Mouse (Mus musculus): ENCODE measurements around the gene Prkch. TPM values are rescaled to one million over a fixed set of nuclear protein-coding genes. Genes with fewer than 3 reads are reported as not detected.

Gene Prkch
- polyA plus RNA-seq, 1 experiment from 2014 or later = 22.3 TPM

GRCm38 (mm10) chr12:73786909-73787308, 202.3 kb downstream of the Prkch start:
- H3K4me2 ChIP-seq (replicated peaks; ENCODE audit: low read depth) = no peak overlapping the region
- H3K27me3 ChIP-seq (ENCODE audit: control insufficient read depth, insufficient read depth, low read length) = no peaks in the 10 kb centered on the region
- TF ChIP-seq CTCF (IDR thresholded peaks at IDR 0.05; ENCODE audit: low read depth) (no peak), EP300 (optimal IDR thresholded peaks at IDR 0.05) (no peak)
- 56% methylated on average over 8 of the region's 8 CpGs for whole genome bisulfite sequencing
- no peak overlapping the region for H3K9ac ChIP-seq (ENCODE audit: low read length)
- H3K9me3 ChIP-seq (ENCODE audit: control insufficient read depth, low read length) = no peaks in the 10 kb centered on the region
- DNase-seq (ENCODE audit: low spot score) = peak; percentile 45
- H3K4me1 ChIP-seq (replicated peaks; ENCODE audit: control insufficient read depth, insufficient read depth) = no peaks in the 10 kb centered on the region
- ATAC-seq (ENCODE audit: low FRiP score, low TSS enrichment) = peak; percentile 58; the same call in 1 of the 2 replicates
- no peak overlapping the region for H3K27ac ChIP-seq (replicated peaks)
- no peaks in the 10 kb centered on the region for H3K36me3 ChIP-seq (ENCODE audit: control insufficient read depth, insufficient read depth, low read length)
- H3K4me3 ChIP-seq (ENCODE audit: low read depth, low read length) = no peak overlapping the region

GRCm38 (mm10) chr12:73788850-73789249, 204.3 kb downstream of the Prkch start:
- TF ChIP-seq EP300 (optimal IDR thresholded peaks at IDR 0.05) (no peak), CTCF (IDR thresholded peaks at IDR 0.05; ENCODE audit: low read depth) (no peak)
- Histone ChIP-seq H3K27ac (replicated peaks) (no peak overlapping the region), H3K9me3 (ENCODE audit: control insufficient read depth, low read length) (no peaks in the 10 kb centered on the region), H3K9ac (ENCODE audit: low read length) (no peak overlapping the region), H3K4me1 (replicated peaks; ENCODE audit: control insufficient read depth, insufficient read depth) (no peaks in the 10 kb centered on the region; the same call in 1 of the 2 replicates), H3K36me3 (ENCODE audit: control insufficient read depth, insufficient read depth, low read length) (no peaks in the 10 kb centered on the region), H3K27me3 (ENCODE audit: control insufficient read depth, insufficient read depth, low read length) (no peaks in the 10 kb centered on the region), H3K4me2 (replicated peaks; ENCODE audit: low read depth) (no peak overlapping the region), H3K4me3 (ENCODE audit: low read depth, low read length) (no peak overlapping the region)
- DNase-seq (ENCODE audit: low spot score) = no peak
- WGBS = 47% methylated on average over 3 of the region's 3 CpGs
- no peak for ATAC-seq (ENCODE audit: low FRiP score, low TSS enrichment)

- peak; percentile 57; the same call in 1 of the 2 replicates for ATAC-seq (ENCODE audit: low FRiP score, low TSS enrichment)
Measured at GRCm38 (mm10) chr12:73790571-73791108, 206.0 kb downstream of the Prkch start.

GRCm38 (mm10) chr12:73793216-73793615, 208.6 kb downstream of the Prkch start:
- no peaks in the 10 kb centered on the region for H3K36me3 ChIP-seq (ENCODE audit: control insufficient read depth, insufficient read depth, low read length)
- peaks cover 3% of the 10 kb centered on the region; the same call in 1 of the 2 replicates for H3K4me1 ChIP-seq (replicated peaks; ENCODE audit: control insufficient read depth, insufficient read depth)
- H3K9me3 ChIP-seq (ENCODE audit: control insufficient read depth, low read length) = no peaks in the 10 kb centered on the region
- H3K27ac ChIP-seq (replicated peaks) = no peak overlapping the region
- no peak overlapping the region for H3K4me2 ChIP-seq (replicated peaks; ENCODE audit: low read depth)
- 59% methylated on average over 13 of the region's 13 CpGs for WGBS
- no peaks in the 10 kb centered on the region for H3K27me3 ChIP-seq (ENCODE audit: control insufficient read depth, insufficient read depth, low read length)
- ATAC-seq (ENCODE audit: low FRiP score, low TSS enrichment) (no peak), DNase-seq (ENCODE audit: low spot score) (no peak)
- TF ChIP-seq EP300 (optimal IDR thresholded peaks at IDR 0.05) (no peak), CTCF (IDR thresholded peaks at IDR 0.05; ENCODE audit: low read depth) (no peak)
- no peak overlapping the region for H3K4me3 ChIP-seq (ENCODE audit: low read depth, low read length)
- H3K9ac ChIP-seq (ENCODE audit: low read length) = no peak overlapping the region

More at GRCm38 (mm10) chr12:73790571-73791108, 206.0 kb downstream of the Prkch start:
- Histone ChIP-seq H3K4me3 (ENCODE audit: low read depth, low read length) (no peak overlapping the region), H3K4me1 (replicated peaks; ENCODE audit: control insufficient read depth, insufficient read depth) (peaks cover 3% of the 10 kb centered on the region; the same call in 1 of the 2 replicates), H3K36me3 (ENCODE audit: control insufficient read depth, insufficient read depth, low read length) (no peaks in the 10 kb centered on the region), H3K4me2 (replicated peaks; ENCODE audit: low read depth) (no peak overlapping the region), H3K9me3 (ENCODE audit: control insufficient read depth, low read length) (no peaks in the 10 kb centered on the region), H3K9ac (ENCODE audit: low read length) (no peak overlapping the region), H3K27me3 (ENCODE audit: control insufficient read depth, insufficient read depth, low read length) (no peaks in the 10 kb centered on the region), H3K27ac (replicated peaks) (peak overlapping the region; percentile 42)
- peak; percentile 53 for TF ChIP-seq EP300 (optimal IDR thresholded peaks at IDR 0.05)
- TF ChIP-seq CTCF (IDR thresholded peaks at IDR 0.05; ENCODE audit: low read depth) = no peak
- DNase-seq (ENCODE audit: low spot score) = peak; percentile 23
- 33% methylated on average over 5 of the region's 5 CpGs for WGBS

GRCm38 (mm10) chr12:73793744-73794143, 209.1 kb downstream of the Prkch start:
- Histone ChIP-seq H3K27ac (replicated peaks) (no peak overlapping the region; the same call in 1 of the 2 replicates), H3K27me3 (ENCODE audit: control insufficient read depth, insufficient read depth, low read length) (no peaks in the 10 kb centered on the region), H3K4me1 (replicated peaks; ENCODE audit: control insufficient read depth, insufficient read depth) (peaks cover 3% of the 10 kb centered on the region; the same call in 1 of the 2 replicates), H3K9me3 (ENCODE audit: control insufficient read depth, low read length) (no peaks in the 10 kb centered on the region), H3K4me2 (replicated peaks; ENCODE audit: low read depth) (no peak overlapping the region), H3K4me3 (ENCODE audit: low read depth, low read length) (no peak overlapping the region), H3K9ac (ENCODE audit: low read length) (no peak overlapping the region), H3K36me3 (ENCODE audit: control insufficient read depth, insufficient read depth, low read length) (no peaks in the 10 kb centered on the region)
- ATAC-seq (ENCODE audit: low FRiP score, low TSS enrichment) = no peak
- DNase-seq (ENCODE audit: low spot score) = no peak
- WGBS = 33% methylated on average over 5 of the region's 5 CpGs
- TF ChIP-seq EP300 (optimal IDR thresholded peaks at IDR 0.05) (no peak), CTCF (IDR thresholded peaks at IDR 0.05; ENCODE audit: low read depth) (peak; percentile 48)

- Histone ChIP-seq H3K9ac (ENCODE audit: low read length) (no peak overlapping the region), H3K4me1 (replicated peaks; ENCODE audit: control insufficient read depth, insufficient read depth) (peaks cover 3% of the 10 kb centered on the region; the same call in 1 of the 2 replicates), H3K4me3 (ENCODE audit: low read depth, low read length) (no peak overlapping the region), H3K27ac (replicated peaks) (no peak overlapping the region; the same call in 1 of the 2 replicates), H3K36me3 (ENCODE audit: control insufficient read depth, insufficient read depth, low read length) (no peaks in the 10 kb centered on the region), H3K27me3 (ENCODE audit: control insufficient read depth, insufficient read depth, low read length) (no peaks in the 10 kb centered on the region), H3K9me3 (ENCODE audit: control insufficient read depth, low read length) (no peaks in the 10 kb centered on the region), H3K4me2 (replicated peaks; ENCODE audit: low read depth) (no peak overlapping the region)
- WGBS = 20% methylated on average over 17 of the region's 17 CpGs
- ATAC-seq (ENCODE audit: low FRiP score, low TSS enrichment) = peak; percentile 67
- TF ChIP-seq EP300 (optimal IDR thresholded peaks at IDR 0.05) (no peak), CTCF (IDR thresholded peaks at IDR 0.05; ENCODE audit: low read depth) (no peak; the same call in 1 of the 2 replicates)
- peak; percentile 63 for DNase-seq (ENCODE audit: low spot score)
Measured at GRCm38 (mm10) chr12:73794151-73794883, 209.7 kb downstream of the Prkch start.

Data from stomach, postnatal 0 days (tissue).